Mouse (Mus musculus) adrenal gland, postnatal 14 days (tissue): ENCODE results near the gene Tmem132a. TPM values are rescaled to one million over a fixed set of nuclear protein-coding genes. Genes with fewer than 3 reads are reported as not detected.

Experiments
- DNase-seq: peaks from one replicate; pipeline ENCODE4 v3.0.0; 2021; ENCODE audit warnings: mixed read lengths
- total RNA-seq: library from RNA; stranded (reverse); gene quantifications from 2 replicates; pipeline ENCODE4 v1.2.3, GENCODE M21; 2021

Gene Tmem132a
- total RNA-seq, 1 experiment from 2014 or later = 19.6 TPM

DNA sequence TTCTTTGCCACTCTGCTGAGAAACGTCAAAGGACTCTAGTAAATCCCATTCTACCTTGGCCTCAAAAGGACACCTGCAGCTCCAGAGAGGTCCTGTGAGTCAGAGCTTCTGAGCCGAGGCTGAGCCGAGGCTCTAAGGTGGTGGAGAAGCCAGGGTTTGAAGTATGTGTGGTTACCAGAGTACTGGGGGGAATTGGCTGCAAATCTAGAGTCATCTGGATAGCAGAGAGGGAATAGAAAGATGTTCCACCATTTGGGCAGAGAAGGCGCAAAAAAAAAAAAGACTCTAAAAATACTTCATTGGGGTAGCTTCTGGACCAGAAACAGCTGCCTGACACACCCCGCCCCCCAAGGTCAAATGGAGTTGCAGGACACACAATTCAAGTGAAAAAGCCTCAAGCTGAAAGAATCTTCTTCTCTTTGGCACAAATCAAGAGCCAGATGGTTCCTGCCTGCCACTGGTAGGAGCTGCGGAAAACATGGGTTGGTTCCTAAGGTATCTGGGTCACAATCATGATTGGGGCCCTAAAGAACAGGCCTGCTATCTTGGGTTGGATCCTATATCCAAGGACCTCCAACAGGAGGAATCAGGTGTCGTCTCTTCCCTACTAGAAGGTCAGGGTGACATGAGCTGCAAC, 8.6 kb upstream of the Tmem132a start:
- DNase-seq = peak; percentile 51

- DNase-seq = peak; percentile 22
Observed at GRCm38 (mm10) chr19:10871328-10871961, 1.7 kb upstream of the Tmem132a start.

- DNase-seq = peak; percentile 46
Observed at GRCm38 (mm10) chr19:10870676-10871075, 936 bp upstream of the Tmem132a start.

- DNase-seq = peak; percentile 86
Observed at GRCm38 (mm10) chr19:10869241-10869885, 377 bp downstream of the Tmem132a start.

GRCm38 (mm10) chr19:10868623-10869141, 1.1 kb downstream of the Tmem132a start:
- DNase-seq = no peak

- no peak for DNase-seq
Observed at GRCm38 (mm10) chr19:10867946-10868622, 1.7 kb downstream of the Tmem132a start.

DNA sequence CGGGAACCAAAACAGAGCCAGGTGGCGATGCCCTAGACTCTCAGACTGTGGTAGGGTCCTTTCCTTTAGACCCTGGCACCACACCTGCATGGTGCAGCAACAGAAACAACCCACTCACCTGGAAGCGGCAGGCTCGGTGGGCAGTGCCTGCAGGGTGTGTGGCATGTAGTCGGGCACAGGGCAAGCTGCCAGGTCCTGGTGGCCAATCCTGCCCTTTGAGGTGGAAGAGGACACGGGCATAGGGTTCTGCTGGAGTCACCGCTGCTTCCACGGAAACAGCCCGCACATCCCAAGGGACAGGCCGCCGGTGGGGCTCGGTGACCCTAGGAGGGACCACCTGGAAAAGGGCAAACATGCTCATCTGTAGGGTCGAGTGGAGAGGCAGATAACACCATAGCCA, 3.4 kb downstream of the Tmem132a start:
- DNase-seq = no peak

DNA sequence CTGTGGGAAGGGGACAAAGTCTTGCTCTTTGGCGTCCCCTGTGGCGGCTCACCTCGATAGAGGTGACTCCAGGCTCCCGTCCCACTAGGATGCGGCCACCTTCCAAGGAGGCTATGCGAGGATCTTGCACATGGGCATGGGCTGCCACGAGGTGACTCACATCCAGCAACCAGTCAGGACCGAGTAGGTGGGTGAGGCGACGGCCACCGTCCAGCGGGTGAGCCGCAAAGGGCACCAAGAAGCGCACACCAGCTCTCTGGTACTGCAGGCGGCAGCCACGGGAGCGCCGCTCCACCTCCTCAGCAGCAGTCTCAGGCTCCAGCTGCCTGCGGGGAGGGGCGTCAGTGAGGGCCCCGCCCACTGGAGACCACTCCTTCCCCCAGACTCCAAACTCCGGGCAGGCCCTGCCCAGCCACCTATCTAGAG, 9.7 kb downstream of the Tmem132a start:
- no peak for DNase-seq

- DNase-seq = no peak
Observed at GRCm38 (mm10) chr19:10856520-10856919, 13.2 kb downstream of the Tmem132a start.

DNA sequence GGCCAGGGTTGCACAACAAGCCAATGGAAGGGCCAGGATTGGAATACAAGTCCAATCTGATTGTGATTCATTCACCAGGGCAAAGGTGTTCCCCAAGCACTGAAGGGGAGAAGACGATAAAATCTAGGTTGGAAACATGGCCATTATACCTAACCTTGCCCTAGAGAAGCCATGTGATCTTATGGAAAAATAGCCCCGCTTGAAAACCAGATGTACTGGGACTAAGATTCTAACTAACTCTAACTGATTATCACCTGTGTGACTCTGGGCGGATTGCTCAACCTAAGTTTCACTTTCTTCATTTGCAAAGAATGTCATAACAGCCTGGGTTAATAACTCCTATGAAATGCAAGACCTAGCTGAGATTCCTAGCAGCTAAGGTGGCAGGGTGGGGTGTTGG, 14.3 kb downstream of the Tmem132a start:
- DNase-seq = no peak

GRCm38 (mm10) chr19:10847311-10848087, 22.2 kb downstream of the Tmem132a start:
- peak; percentile 78 for DNase-seq

DNA sequence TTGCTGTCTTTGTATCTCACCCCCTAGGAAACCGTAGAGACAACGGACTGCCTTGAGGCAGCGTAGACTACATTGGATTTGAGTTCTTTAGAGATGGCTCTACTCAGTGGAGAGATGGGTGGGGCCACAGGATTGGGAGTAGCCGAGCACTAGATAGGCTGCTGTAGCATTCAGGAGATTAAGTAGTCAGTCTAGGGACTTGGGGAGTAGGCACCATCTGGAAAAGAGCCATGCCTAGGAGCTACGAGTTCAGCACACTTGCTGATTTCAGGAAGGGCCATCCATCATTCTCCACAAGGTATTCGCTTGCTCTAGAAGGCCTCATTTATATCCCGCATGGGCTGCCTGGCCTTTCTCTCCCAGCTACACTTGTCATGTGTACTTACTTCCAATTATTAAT, 23.6 kb downstream of the Tmem132a start:
- DNase-seq = no peak

GRCm38 (mm10) chr19:10845454-10845853, 24.3 kb downstream of the Tmem132a start:
- DNase-seq = no peak

DNA sequence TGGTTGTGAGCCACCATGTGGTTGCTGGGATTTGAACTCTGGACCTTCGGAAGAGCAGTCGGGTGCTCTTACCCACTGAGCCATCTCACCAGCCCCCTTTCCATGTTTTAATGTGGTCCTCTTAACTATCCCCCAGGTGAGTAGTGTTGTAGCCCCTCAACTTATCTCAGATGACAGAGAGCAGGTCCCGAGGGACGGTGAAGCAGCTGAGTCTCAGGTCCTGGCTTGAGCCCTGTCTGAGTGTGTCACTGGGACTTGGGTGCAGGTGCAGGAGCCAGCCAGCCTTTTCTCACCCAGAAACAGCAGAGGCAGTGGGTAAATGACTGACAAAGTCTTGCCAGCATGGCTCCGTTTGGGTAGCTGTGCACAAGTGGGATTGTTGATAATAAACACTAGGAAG, 25.5 kb downstream of the Tmem132a start:
- DNase-seq = no peak

GRCm38 (mm10) chr19:10842914-10843313, 26.8 kb downstream of the Tmem132a start:
- no peak for DNase-seq

DNA sequence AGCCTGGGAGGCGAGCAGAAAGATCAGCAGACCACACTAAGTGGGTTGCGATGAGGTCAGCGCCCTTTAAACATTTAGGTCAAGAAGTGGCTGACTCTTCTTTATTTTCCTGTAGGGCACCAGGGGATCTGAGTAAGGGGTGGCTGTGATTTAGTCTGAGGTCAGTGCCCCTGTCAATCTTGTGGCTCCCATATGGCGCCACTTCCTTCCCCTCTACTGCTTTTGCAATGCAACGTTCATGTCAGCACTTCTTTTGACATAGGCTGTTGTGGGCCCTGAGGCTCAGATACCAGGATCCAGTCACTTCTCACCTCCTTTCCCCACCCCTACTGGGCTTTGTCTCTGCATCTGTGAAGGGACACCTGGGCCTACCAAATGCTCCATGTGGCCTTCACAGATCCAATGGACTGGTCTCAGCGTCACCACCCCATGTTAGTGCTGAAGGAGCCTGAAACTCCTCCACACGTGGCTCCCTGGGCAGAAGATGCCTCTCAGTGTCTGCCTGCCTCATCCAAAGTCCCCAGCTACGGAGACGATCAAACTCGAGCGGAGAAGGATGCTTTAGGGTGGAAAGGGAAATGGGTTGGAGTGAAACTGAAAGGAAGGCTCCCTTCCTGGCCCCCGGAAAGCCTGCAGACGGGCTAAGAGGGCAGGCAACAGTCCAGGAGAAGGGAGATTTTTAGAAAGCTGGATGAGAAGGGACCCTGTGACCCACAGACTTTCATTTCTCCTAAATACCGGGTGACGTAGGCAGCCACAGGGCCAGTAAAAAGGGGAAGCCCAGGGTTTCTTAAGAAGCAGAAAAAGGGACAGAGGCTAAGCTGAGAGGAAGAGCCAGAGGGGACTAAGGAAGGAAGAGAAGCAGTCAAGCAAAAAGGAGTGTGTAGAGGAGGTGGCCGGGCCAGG, 27.8 kb downstream of the Tmem132a start:
- DNase-seq = peak; percentile 38

DNA sequence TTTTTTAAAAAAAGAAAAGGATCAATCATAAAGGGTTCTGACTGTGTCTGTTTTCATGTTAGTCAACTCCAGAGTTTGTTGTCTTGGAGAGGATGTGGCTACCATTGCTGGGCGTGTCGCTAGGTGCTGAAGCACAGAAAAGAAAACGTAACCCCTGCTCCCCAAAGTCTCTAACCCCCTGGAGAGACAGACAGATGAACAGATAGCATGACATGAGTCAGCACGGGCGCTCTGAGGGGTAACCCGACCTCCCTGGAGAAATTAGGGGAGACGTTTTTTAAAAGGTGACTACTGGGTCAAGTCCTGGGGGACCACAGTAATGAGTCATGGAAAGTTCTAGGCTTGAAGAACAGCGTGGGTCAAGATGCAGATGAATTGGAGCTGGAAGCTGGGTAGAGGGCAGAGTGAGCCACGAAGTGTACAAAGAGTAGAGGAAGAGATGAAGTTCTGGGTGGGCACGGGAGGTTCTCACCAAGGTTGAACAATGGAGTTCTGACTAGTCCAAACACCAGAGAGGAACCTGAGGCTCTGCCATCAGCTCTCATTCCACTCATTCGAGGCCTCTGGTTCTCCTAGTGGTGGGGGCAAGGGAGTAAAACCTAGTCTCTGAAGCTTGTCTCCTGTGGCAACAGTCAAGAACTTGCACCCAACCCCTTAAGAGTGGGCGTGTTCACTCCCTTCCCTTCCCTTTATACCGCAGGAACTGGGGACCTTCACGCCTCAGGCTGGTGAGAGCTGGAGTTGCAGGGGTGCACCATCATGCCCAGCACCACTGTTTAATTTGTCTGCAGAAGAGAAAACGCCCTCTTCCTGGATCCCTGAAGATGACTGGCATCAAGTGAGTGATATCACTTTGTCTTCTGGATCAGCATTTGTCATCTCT, 30.5 kb downstream of the Tmem132a start, which contains the start of gene Slc15a3:
Slc15a3 (plus strand) TSS at position 718 of the 883 bp plus-strand sequence.
- no peak for DNase-seq

- no peak for DNase-seq
Observed at GRCm38 (mm10) chr19:10835671-10836070, 34.1 kb downstream of the Tmem132a start.

DNA sequence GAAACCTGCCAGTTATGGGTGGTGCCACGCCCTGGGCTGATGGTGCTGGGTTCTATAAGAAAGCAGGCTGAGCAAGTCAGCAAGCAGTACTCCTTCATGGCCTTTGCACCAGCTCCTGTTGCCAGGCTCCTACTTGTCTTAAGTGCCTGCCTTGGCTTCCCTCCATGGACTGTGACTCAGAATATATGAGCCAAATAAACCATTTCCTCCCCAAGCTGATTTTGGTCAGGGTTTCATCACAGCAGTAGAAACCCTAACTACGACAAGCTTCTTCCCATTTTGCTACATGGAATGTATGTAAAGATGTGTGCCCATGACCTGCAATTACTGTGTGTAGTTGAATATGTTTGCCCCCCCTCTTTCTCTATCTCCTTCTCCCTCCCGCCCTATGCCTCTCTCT, 36.1 kb downstream of the Tmem132a start:
- no peak for DNase-seq

GRCm38 (mm10) chr19:10832030-10832429, 37.7 kb downstream of the Tmem132a start:
- DNase-seq = no peak
